Mouse (Mus musculus): ENCODE measurements around the gene Trp73.
A peak's percentile ranks its signal among the peaks of the same experiment; 100 is the strongest.

Trp73 gene

DNA sequence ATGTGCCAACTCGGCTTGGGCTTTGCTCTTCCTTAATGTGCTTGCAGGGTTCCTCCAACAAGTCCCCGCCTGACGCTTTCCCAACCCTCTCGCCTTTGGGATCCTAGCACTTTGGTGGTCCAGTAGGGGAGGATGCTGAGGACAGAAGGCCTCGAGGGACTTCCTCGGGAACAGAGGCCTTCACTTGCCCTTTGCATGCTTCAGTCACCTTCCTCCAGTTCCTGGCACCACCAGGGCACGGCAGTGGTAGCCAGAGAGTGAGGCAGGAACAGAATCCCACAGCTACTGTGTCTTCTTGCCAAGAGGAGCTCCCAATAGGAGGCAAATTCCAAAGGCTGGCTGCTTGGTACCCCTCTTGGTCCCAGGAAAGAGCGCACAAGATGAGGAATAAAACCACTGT is 36.6 kb downstream of the Trp73 start:
- no peak for DNase-seq (ENCODE audit: low spot score)

GRCm38 (mm10) chr4:154099361-154099760 is 40.6 kb downstream of the Trp73 start:
- DNase-seq (ENCODE audit: low spot score) = no peak

- DNase-seq (ENCODE audit: low spot score) = no peak
These were observed 43.9 kb downstream of the Trp73 start for GRCm38 (mm10) chr4:154096111-154096510.

GRCm38 (mm10) chr4:154093210-154093609 is 46.8 kb downstream of the Trp73 start:
- no peak for DNase-seq (ENCODE audit: low spot score)

GRCm38 (mm10) chr4:154091356-154091755 is 48.7 kb downstream of the Trp73 start:
- DNase-seq (ENCODE audit: low spot score) = no peak

DNA sequence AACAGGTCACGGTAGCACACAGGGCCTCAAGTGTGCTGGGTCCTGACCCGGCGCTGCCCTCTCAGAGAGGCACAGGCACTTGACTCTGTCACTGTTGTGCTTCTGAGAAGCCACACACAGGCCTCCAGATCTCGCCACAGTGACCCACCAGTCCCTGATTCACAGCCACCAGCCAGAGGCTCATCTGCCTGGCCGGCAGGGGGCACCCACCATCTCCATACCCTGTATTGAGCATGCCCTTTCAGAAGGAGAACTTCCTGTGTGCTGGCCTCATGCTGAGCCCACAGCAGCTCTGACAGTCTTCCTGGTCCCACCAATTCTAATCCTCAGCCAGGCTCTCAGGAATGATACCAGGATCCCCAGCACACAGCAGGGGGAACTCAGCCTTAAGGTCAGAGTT is 50.8 kb downstream of the Trp73 start:
- no peak for DNase-seq (ENCODE audit: low spot score)

GRCm38 (mm10) chr4:154086436-154086835 is 53.6 kb downstream of the Trp73 start:
- no peak for DNase-seq (ENCODE audit: low spot score)

GRCm38 (mm10) chr4:154085856-154086255 is 54.2 kb downstream of the Trp73 start:
- no peak for DNase-seq (ENCODE audit: low spot score)

DNA sequence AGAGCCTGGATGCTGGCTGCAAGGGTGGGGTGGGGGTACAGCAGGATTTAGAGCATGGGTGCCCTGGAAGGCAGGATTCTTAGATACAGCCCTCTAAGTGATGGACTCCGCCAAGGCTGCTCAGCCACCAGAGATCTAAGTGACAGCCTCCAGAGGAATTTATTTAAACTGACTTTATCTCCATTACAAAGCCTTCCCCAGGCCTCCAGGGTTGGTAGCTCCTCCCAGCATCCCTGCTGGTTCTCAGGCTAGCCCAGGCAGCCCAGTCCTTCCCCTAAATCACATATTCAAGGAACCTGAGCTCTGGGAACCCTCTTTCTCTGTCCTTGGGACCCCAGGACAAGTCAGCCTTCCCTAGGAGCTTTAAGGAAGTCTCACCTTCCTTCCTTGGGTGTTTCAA is 58.0 kb downstream of the Trp73 start:
- DNase-seq (ENCODE audit: low spot score) = no peak

DNA sequence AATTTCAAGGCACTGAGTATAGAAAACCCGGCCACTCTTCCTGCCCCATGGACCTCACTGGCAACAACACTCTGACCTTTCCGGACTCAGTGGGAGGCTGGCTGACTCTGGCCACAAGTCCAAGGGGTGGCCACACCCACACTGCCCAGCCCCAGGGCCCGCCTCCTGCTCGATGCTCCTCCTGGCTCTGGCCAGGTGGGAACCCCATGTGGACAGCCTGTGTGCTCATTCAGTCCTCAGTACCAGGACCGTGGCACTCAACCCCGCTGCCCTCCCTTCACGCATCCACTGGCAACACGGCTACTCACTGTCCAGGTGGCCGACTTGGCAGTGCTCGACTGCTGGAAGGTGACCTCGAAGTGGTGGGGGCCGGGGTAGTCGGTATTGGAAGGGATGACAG is 59.0 kb downstream of the Trp73 start:
- no peak for DNase-seq (ENCODE audit: low spot score)

DNA sequence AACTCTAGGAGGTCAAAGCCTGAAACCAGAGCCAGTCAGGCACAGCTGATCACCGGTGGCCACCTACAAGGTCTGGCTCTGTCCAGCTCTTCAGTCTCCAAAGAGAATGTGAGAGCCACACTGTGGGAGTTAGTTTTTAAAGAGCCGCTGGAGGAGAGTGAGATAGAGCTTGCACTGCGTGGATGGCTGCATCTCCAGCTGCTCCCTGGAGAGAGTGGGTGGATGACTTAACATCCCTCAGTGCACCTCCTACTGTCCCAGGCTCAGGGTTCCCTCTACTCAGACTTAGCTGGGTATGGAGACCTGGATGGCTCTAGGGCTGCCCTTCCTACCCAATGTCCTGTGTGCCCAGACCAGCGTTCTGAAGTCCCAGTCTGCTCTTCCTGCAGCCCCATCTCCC is 59.8 kb downstream of the Trp73 start:
- peak; percentile 9 for DNase-seq (ENCODE audit: low spot score)

DNA sequence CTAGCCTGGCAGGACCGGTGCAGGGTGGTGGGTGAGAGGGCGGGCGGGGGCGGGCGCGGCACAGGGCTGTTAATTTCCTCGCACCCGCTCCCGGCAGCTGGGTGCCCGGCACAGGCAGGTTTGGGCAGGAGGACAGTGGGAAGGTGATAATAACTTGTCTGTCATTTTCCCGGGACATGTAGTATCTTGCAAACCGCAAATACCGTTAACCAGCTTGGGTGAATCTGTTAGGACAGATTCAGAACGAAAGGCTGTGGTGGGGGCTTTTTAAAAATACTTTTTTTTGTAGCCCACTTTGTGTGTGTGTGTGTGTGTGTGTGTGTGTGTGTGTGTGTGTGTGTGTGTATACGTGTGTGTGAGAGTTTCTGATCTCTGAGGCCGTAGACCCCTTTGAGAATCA is 68.1 kb downstream of the Trp73 start:
- no peak for DNase-seq (ENCODE audit: low spot score)

GRCm38 (mm10) chr4:154071521-154071920 is 68.5 kb downstream of the Trp73 start:
- DNase-seq (ENCODE audit: low spot score) = no peak

- no peak for DNase-seq (ENCODE audit: low spot score)
These were observed 69.1 kb downstream of the Trp73 start for GRCm38 (mm10) chr4:154070896-154071295.

GRCm38 (mm10) chr4:154064827-154065773 is 74.9 kb downstream of the Trp73 start:
- DNase-seq (ENCODE audit: low spot score) = peak; percentile 14

DNA sequence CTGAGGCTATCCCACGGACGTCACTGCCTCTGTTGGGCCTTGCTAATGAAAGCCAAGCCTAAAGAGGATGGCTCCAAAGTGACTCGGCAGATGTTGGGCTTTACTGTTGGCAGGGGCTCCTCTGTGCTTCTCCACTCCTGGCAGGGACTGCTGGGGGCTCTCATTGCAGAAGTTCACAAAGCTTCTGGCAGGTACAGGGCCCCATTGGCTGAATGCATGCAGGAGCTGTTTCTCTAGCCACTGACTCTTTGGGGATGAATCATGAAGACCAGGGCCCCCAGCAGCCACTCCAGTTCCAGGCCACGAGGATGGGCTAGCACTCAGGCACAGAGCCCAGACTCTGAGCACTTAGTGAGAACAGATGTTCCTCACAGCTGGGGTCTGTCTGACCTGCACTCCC is 82.3 kb downstream of the Trp73 start:
- no peak for DNase-seq (ENCODE audit: low spot score)

DNA sequence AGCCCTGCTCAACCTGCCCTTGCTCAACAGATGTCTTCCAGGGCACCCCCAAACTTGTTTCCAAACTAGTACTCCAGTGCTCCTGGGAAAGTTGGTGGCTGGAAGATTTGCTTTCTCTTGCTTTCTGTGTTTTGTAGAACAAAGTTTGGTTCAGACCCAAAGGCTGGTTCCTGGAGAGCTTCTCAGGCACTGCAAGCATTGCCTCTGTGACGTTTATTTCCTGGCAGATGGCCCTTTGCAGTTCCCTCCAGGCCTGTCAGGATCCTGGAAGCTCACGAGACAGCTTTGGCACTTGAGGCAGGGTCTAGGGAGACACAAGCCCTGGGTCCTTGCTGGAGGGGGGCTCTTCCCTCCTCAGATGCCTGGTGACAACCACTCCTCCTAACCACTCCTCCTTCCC is 83.3 kb downstream of the Trp73 start:
- no peak for DNase-seq (ENCODE audit: low spot score)

- DNase-seq (ENCODE audit: low spot score) = no peak
These were observed 84.0 kb downstream of the Trp73 start for GRCm38 (mm10) chr4:154056046-154056445.

- DNase-seq (ENCODE audit: low spot score) = no peak
These were observed 84.5 kb downstream of the Trp73 start for GRCm38 (mm10) chr4:154055482-154055881.

GRCm38 (mm10) chr4:154053065-154053464 is 86.9 kb downstream of the Trp73 start:
- DNase-seq (ENCODE audit: low spot score) = no peak

DNA sequence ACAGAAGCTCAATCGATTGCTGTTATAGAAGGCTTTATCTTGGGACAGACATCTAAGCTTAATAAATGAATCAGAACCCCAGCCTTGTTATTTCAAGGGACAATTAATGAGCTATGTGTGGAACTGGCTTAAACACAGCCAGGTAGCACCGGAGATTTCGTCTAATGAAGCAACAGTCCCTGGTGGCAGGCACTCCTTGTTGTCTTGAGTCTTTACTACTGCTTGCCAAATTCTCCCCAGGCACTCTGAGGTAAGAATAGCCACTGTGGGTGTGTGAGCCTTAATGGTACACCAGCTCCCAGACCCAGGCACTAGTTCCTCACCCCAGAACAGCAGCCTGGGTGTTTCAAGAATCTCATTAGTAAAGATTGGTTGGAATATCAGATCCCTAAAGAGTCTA is 88.6 kb downstream of the Trp73 start:
- DNase-seq (ENCODE audit: low spot score) = no peak

GRCm38 (mm10) chr4:154045837-154046236 is 94.2 kb downstream of the Trp73 start:
- DNase-seq (ENCODE audit: low spot score) = no peak

- DNase-seq (ENCODE audit: low spot score) = no peak
These were observed 97.4 kb downstream of the Trp73 start, which contains the start of gene Ccdc27 for GRCm38 (mm10) chr4:154042577-154042976. Ccdc27 (minus strand) TSS chr4:154042677.

DNA sequence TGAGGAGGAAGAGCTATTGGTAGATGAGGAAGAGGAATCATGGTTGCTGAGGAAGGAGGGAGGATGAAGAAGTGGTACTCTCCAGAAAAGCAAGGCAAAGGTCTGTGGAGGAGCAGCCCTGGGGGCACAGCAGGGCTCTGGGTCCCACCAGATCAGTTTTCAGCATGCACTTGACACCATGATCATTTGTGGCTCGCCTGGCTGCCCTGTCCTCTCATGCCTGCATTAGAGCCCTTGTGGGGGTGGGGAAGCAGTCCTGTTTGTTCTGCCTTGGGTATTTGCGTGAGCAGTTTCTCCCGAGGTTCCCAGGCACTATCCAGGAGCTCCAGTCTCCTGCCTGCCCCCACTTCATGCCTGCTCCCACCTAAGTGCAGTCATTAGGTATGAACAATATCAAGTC is 102.9 kb downstream of the Trp73 start:
- DNase-seq (ENCODE audit: low spot score) = no peak
